Mouse (Mus musculus): ENCODE data around the gene Ect2.
A peak's percentile ranks its signal among the peaks of the same experiment; 100 is the strongest.

The Ect2 gene

DNA sequence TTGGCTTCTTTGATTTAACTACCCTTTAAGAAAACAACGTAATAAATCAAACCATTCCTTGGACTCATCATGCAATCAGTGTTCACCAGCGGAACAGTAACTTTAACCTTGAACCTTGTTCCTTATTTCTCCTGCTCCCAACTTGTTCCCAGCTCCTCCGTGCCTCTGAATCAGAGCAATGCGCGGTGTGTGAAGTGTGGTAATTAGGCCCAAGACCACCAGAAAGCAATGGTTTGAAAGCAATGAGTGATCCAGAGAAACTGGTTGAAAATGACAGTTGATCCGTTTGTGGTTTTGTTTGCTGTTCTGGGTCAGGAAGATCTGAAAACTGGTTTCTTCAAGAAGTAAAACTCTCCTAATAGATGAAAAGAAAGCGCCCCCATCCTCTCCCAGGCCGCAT, 26.0 kb upstream of the Ect2 start:
- TF ChIP-seq GATA4 (IDR thresholded peaks at IDR 0.05; ENCODE audit: insufficient replicate concordance, low read length) = no peak

DNA sequence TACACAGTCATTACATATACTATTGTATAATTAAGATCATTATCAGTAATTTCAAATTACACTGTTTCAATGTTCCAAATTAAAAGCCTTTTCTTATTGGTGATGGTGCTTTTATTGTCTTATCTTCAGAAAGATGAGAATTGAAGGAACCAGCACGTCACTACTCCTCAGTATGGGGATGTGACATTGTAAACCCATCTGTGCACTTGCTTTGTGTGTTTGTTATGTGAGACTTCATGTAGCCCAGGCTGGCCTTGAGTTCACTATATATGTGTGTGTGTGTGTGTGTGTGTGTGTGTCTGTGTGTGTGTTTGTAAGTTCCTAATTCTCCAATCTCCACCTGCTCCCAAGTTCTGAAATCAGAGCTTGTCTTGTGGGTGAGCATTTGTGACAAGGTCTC, 16.6 kb upstream of the Ect2 start:
- TF ChIP-seq GATA4 (IDR thresholded peaks at IDR 0.05; ENCODE audit: insufficient replicate concordance, low read length) = no peak

DNA sequence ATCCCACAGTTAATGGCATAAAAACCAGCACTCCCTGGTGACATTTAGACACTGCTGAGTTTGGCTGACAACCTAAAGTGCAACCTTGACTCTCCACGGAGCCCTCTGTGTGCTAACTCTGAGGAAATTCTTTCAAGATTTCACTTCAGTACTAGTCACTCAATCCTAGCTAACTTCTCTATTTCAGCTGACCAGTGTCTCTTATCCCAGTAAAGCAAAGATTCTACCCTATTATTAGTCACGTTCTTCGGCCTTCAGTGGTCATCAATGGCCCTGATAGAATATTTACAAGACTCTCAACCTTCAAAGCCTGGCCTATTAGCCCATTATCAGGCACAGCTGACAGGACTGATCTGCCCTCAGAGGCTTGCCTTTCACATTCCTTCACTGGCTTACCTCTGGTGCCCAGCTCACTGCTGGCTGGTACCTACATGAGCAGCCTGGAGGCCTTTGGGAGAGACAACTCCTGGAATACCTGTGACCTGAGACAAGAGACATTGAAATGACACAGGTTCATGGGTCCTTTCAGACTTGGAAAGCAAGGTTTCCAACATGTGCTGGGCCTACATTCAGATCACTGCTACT, 11.9 kb upstream of the Ect2 start:
- TF ChIP-seq GATA4 (IDR thresholded peaks at IDR 0.05; ENCODE audit: insufficient replicate concordance, low read length) = no peak

DNA sequence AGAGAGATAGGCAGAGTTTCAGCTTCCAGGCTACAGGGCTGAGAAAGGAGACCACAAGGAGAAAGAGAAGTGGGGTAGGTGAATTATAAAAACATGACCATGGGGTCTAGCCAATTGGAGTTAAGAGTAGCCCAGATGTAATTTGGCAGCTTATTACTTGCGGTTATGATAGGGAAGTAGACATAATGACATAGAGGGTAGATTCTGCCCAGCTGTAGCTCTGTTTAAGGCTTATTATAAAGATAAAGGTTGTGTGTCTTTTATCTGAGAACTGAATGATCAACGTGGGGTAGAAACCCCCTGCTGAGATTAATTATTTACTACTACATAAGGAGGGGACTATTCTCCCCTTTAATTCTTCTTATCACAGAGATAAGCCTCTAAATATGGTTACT, 8.7 kb upstream of the Ect2 start:
- no peak for TF ChIP-seq GATA4 (IDR thresholded peaks at IDR 0.05; ENCODE audit: insufficient replicate concordance, low read length)

DNA sequence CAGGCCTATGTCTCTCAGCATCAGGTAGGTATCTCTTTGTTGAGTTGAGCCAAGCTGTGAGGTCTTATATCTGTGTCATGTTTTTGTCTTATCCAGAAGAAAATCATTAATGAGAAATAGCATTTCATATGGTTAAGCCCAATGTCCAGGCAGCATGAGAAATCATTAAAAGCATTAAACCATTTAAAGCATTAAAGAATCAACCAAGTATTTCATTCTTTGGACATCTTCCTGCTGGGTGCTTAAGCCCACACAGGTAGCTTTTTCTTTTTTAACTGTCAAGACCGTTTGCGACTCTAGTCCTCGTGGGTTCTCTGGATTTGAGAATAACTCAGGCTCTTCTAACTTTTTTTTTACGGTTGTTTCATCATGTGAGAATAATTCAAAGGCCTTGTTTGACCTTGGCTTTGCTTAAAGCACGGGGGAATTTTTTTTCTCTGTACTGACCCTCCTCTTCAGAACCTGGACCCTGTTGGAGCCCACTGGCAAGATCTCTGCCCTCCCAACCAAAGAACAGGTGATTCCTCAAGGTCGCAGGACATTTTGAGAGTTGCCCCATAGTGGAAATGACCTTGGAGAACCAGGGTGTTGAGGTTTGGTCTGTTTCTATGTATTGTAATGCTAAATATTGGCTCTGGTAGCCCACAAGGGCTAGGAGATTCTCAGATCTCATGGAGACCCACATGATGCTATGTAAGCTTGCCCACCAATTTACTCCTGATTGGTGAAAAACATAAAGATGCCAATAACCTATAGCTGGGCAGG, 8.1 kb upstream of the Ect2 start:
- no peak for TF ChIP-seq GATA4 (IDR thresholded peaks at IDR 0.05; ENCODE audit: insufficient replicate concordance, low read length)

DNA sequence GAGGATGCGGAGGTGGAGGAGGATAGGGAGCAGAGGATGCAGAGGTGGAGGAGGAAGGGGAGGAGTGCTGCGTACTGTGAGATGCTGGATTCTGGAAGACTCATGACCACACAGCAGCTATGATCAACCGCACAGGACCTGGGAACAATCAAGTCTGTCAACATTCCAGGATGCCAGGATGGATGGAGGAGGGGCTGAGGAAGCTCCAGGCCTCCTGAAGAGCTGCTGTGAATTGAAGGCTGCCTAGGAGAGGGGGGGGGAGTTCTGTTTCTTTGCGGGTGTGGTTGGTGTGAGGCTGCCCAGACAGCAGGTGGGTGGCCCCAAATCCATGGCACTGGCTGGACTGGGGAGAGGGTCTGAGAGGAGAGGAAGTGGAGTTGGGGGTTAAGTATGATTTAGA, 5.2 kb upstream of the Ect2 start:
- TF ChIP-seq GATA4 (IDR thresholded peaks at IDR 0.05; ENCODE audit: insufficient replicate concordance, low read length) = no peak

DNA sequence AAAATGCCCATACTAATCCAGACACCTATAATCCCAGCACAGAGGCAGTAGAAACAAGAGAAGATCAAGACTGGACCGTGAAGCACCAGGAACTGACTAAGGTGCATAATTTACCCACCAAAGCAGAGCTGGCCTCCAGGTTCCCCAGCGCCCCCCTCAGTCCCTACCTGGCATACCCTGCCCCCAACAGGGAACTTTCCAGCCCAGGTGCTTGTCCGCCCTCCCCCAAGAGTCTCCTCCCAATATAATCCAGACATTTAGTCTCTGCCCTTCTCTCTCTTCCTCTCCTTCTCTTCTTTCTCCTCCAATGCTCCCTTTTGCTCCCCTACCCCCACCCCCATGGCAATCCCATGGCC, 2.9 kb upstream of the Ect2 start:
- no peak for TF ChIP-seq GATA4 (IDR thresholded peaks at IDR 0.05; ENCODE audit: insufficient replicate concordance, low read length)

DNA sequence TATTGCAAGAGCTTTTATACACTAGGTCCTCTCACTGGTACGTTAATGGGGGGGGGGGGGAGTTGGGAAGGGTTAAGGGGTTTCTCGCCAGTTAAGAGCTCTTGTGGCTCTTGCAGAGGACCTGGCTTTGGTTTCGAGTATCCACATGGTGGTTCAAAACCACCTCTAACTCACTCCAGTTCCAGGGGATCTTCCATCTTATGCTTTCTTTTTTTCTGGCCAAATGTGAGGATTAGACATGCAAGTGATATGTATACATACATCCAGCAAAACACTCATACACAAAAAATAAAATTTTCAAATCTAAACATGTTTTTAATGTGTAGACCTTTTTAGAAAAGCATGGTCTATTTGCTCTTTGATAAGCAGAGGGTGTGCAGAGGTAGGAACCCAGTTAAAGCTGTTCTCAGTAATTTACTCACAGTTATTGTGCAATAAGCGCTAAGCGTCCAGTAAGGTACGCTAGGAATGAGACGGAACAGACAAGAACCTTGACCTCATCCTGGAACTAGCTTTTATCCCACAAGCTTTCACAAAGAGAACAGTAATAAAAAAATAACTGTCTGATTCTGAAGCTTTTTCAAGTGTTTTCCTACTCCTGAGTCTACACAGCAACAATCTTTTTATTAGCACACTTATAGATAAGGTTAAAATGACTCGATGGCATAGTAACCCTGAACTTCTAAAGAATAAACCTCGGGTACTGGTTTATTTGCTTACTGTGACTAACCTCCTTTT, 2.3 kb upstream of the Ect2 start:
- 0 out of 2 replicates have a peak, but pooled peaks have one; percentile 33 for TF ChIP-seq GATA4 (IDR thresholded peaks at IDR 0.05; ENCODE audit: insufficient replicate concordance, low read length)

DNA sequence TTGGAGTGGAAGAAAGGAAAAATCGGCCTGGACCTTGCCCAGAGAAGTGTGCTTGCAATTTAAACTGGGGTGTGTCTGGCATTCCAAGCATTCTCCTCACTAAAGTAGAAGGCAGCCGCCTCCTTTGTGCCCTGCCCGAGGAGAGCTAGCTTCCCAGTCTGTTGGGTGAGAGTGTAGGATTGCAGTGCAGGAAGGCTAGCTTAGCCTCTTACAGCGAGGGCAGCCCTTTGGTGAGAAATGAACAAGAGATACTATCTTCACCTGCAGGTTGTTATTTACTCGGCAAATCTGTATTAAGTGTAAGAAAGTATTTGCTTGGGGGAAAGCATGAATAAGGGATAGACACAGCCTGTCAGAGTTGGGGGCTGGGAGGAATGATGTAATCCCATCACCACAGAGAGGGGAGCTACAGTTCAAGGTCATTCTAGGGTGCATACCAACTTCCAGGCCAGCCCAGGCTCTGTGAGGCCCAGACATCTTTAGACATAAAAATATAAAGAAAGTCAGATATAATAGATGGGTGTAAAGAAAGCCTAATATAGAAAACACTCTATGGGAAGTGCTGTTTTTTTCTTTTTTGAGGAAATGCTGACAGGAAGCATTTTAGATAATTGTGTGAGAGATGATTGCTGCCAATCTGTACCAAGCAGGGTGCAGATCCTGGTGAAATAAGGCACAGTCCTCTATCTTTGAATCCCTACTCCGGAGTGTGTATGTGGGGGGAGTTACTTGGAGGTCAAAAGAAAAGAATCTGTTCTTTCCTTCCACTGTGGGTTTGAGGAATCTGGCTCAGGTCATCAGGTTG, 1.6 kb upstream of the Ect2 start:
- TF ChIP-seq GATA4 (IDR thresholded peaks at IDR 0.05; ENCODE audit: insufficient replicate concordance, low read length) = no peak

DNA sequence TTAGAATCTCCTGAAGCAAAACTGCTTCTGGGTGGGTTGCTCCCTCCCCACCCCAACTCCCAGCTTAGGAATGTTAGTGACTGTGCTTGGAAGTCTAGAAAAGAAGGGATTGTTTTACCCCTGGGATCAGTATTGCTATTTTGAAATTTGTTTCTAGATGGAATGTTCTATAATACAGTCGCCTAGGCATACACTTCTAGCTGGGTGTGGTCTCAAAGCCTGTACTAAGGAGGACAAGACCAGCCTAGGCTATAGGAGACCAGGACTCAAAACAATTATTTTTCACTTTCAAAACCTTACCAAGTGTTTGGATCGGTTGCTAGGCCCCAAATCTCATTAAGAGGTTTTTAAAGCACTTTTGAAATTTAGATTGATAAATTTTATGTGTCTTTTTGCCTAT, 602 bp upstream of the Ect2 start:
- TF ChIP-seq GATA4 (IDR thresholded peaks at IDR 0.05; ENCODE audit: insufficient replicate concordance, low read length) = no peak

DNA sequence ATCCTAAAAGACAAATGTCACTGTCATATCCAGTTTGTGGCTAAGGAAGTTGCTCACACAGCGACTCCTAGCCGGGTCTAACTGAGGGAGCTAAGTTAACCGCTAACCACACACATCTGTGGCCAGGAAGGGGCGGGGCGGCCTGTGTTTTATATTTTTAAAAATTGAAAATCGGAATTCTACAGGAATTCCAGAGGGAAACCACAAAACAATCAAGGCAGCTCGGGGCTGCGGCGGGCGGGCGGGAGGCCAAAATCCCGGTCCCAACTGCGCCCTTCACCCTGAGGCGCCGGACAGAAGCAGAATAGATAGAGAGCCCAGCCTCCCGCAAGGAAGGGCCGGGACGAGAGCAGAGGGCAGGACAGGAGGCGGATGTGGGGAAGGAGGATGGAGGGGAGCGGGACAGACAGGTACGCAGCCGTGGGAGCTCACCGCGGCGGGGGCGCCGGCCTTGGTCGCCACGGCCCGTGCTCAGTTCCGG, 447 bp downstream of the Ect2 start:
- no peak for TF ChIP-seq GATA4 (IDR thresholded peaks at IDR 0.05; ENCODE audit: insufficient replicate concordance, low read length)

DNA sequence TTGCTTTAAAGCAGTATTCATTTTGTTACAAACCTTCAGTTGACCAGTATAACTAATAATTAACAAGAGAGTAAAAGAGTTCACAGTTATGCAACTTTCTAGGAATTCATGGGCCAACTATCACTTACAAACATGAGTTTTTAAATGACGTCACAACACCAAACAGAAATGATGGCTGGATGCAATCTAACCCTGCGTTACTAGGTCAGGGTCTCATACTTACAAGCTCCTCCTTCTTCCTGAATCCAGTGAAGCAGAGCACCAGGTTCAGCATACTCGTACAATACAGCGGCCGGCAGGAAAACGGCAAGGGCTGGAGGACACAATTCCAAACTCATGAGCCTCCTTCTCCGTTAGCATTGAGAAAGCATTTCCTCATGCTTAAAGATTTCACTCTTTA, 7.9 kb downstream of the Ect2 start:
- no peak for TF ChIP-seq GATA4 (IDR thresholded peaks at IDR 0.05; ENCODE audit: insufficient replicate concordance, low read length)

DNA sequence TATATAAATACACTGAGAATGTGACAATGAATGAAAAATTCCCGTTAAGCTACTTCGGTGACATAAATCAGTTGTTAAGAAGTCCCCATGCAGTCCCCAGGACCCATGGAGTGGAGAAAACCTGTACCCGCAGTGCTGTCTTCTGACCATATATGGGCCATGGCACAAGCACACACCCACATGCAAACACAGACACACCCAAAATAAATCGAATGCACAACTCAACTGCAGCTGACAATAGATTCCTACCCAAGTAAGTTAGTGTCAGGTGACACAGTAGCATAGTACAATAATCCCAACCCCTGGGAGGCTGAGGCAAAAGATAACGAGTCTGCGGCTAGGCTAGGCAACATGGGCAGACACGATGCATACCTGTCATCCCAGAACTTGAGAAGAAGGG, 10.1 kb downstream of the Ect2 start:
- no peak for TF ChIP-seq GATA4 (IDR thresholded peaks at IDR 0.05; ENCODE audit: insufficient replicate concordance, low read length)

GRCm38 (mm10) chr3:27140101-27140500, 13.6 kb downstream of the Ect2 start:
- no peak for TF ChIP-seq GATA4 (IDR thresholded peaks at IDR 0.05; ENCODE audit: insufficient replicate concordance, low read length)

GRCm38 (mm10) chr3:27121864-27122450, 31.7 kb downstream of the Ect2 start:
- no peak for TF ChIP-seq GATA4 (IDR thresholded peaks at IDR 0.05; ENCODE audit: insufficient replicate concordance, low read length)

All from liver, adult (tissue).